Mouse (Mus musculus) lung, postnatal 0 days (tissue): ENCODE data around the gene Aldh8a1.

Experiments
- CTCF ChIP-seq: IDR thresholded peaks from 2 replicates; pipeline ENCODE4 v1.5.1; 2016; ENCODE audit warnings: antibody characterized with exemption, mild to moderate bottlenecking
- EP300 ChIP-seq: IDR thresholded peaks from 2 replicates; pipeline ENCODE4 v1.6.1; 2016; ENCODE audit warnings: antibody characterized with exemption, mild to moderate bottlenecking, control low read depth

DNA sequence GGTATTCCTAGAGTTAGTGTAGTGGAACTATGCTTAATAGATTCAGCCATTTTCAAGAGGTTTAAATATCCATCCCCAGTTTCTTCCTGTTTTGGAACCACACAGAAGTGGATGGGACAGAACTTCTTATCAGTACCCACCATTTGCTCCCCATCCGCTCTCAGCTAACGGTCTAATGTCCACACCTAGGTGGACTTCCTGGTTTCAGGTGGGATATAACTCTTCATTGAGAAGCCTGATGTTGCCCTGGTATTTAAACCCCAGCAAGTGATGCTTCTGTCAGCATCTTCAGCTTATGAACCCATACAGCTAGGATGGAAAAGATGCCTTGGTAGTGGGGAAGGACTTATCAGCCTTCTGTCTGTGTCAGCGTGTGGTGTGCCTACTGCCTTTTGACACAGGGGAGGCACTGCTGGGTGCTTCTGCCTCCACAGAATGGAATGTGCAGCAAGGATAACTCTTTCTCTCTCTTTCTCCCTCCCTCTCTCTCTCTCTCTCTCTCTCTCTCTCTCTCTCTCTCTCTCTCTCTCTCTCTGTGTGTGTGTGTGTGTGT is 8.1 kb downstream of the Aldh8a1 start:
- TF ChIP-seq CTCF (no peak), EP300 (no peak)
